Mouse (Mus musculus): ENCODE measurements at regions not wholly inside any gene's neighbourhood (a gene's known extent, or its start where the extent isn't known, plus 50 kb on each side); places are given as distances from the start of the nearest gene placed in this dataset.

GRCm38 (mm10) chr12:6151476-6151875, 776.0 kb upstream of the Klhl29 start:
- TF ChIP-seq ZNF384 (IDR thresholded peaks at IDR 0.05; ENCODE audit: low read depth, low read length) (no peak), ZC3H11A (IDR thresholded peaks at IDR 0.05; ENCODE audit: borderline replicate concordance, low read depth, low read length) (no peak), MAFK (IDR thresholded peaks at IDR 0.05; ENCODE audit: insufficient read depth, low read depth, low read length) (no peak)
